Mouse (Mus musculus) left cerebral cortex, adult 11 months (tissue): ENCODE results near the gene Gm1527.
"Not testable (repeated sequence)": the region's sequence is repeated elsewhere in the genome, so short reads cannot be mapped to it uniquely, and the experiment has no call there.

Experiments
- DNase-seq: peaks from one replicate; pipeline ENCODE4 v3.0.0; 2022; ENCODE audit warnings: low spot score

The Gm1527 gene

GRCm38 (mm10) chr3:28892317-28892716, at the start of gene Gm1527:
Gene Gm1527, plus strand, starts transcription at chr3:28892617.
- DNase-seq = no peak

- no peak for DNase-seq
Measured at GRCm38 (mm10) chr3:28843231-28843630, 49.2 kb upstream of the Gm1527 start.

DNA sequence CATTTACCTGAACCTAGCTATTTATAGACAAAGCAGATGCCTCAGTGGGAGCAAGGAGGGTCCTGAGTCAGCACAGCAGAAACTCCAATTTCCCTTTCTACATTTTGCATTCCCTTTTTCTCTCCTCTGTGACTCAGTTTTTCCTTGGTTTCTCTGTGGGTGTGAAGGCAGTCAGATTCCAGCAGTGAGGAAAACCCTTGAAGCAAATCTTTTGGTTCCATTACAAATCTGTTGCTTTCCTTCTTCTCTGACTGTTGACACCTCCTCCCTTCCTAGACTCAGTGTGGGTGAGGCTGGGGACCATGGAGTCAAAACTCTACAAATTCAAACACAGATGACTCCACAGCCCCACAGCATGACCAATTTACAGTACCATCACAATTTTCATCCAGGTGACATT, 45.3 kb upstream of the Gm1527 start:
- no peak for DNase-seq

DNA sequence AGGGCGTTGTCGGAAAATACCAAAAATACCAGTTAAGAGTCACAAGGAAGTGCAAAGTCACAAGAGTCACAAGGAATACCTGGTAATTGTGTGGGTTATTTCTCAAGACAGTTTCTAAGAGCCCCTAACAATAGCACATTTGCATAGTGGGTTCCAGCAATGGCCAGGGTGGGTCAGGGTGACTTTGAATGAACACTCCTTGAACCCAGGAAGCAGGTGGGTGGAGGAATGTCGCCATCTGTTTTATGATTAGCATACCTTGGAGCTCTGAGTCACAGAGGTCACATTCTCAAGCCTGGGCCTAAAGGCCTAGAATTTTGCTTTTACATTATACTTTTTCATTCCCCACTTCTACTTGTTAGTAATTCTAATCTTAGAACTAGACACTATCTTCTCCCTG, 40.2 kb upstream of the Gm1527 start:
- not testable (repeated sequence) for DNase-seq

GRCm38 (mm10) chr3:28859630-28860392, 32.6 kb upstream of the Gm1527 start:
- not testable (repeated sequence) for DNase-seq

DNA sequence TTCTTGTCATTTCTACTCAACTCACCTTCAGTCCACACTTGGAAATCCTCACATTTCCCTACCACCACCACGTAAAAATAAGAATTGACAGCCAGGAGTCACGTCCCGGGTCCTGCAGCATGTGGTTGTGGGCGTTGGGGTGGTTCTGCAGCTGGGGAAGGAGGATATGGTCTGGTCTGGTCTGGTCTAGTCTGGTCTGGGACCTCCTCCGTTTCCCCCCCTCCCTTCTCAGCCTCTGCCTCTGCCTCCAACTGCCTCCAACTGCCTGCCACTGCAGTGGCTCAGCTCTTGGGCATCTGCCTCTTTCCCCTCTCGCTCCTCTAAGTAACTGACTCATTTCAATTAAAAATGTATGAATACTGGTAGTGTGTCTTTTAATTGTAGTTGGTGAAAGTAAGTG, 4.5 kb downstream of the Gm1527 start:
- DNase-seq = not testable (repeated sequence)

- DNase-seq = no peak
Measured at GRCm38 (mm10) chr3:28965931-28966330, 73.5 kb downstream of the Gm1527 start.

- peak; percentile 9 for DNase-seq
Measured at GRCm38 (mm10) chr3:28968851-28969250, 76.4 kb downstream of the Gm1527 start.
